Mouse (Mus musculus): ENCODE measurements around the gene Tmem215. TPM values are rescaled to one million over a fixed set of nuclear protein-coding genes. Genes with fewer than 3 reads are reported as not detected.

The Tmem215 gene
- polyA plus RNA-seq, 1 experiment, result not detected

DNA sequence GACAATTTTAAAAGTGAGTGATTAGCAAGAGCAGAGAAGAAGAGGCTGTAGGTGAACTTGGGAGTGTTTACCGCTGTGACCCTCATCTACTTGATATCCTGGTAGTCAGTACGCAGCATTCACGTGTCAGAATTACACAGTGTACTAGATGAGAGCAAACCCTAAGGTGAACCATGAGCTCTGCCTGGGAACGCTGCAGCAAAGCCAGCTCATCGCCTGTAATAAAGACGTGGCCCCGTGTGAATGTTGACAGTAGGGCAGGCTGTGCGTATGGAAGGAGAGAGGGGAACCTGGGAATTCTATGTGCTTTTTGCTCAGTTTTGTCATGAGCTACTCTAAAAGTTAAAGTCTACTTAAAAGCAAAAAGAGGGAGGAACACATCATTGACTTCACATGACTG lies 19.8 kb downstream of the Tmem215 start:
- Histone ChIP-seq H3K27ac (ENCODE audit: insufficient read depth, low read depth, low read length) (no peak overlapping the region), H3K4me1 (ENCODE audit: control insufficient read depth, insufficient read depth, low read length) (peaks cover 4% of the 10 kb centered on the region; the same call in 1 of the 2 replicates), H3K4me3 (ENCODE audit: insufficient read depth, low read depth, low read length) (no peak overlapping the region)
- 94% methylated on average over 8 of the region's 8 CpGs for WGBS
- TF ChIP-seq POLR2A (IDR thresholded peaks at IDR 0.05; ENCODE audit: insufficient read depth, low read depth, low read length), result no peak
- TF ChIP-seq CTCF (IDR thresholded peaks at IDR 0.05; ENCODE audit: insufficient read depth, low read depth, low read length), result no peak

DNA sequence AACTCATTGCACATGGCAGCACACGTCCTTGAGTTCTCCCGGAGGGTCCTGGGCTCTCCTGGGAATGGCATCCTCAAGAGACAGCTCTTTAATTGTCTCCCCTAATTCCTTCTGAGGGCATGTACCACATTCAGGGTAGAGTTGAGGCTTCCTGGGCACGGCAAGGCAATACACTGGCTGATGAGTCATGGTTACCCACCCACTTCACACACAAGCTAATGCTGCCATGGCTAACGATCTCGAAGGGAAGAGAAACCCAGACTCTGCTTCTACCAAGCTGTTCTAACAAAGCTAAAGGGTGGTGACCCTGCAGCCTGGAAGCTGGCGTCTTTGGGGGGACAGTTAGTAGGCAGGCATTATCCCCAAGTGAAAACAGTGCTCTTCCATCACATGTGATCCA lies 24.4 kb downstream of the Tmem215 start:
- 29% methylated on average over 6 of the region's 6 CpGs for WGBS
- no peak overlapping the region for H3K27ac ChIP-seq (ENCODE audit: insufficient read depth, low read depth, low read length)
- TF ChIP-seq POLR2A (IDR thresholded peaks at IDR 0.05; ENCODE audit: insufficient read depth, low read depth, low read length) (no peak), CTCF (IDR thresholded peaks at IDR 0.05; ENCODE audit: insufficient read depth, low read depth, low read length) (no peak)

GRCm38 (mm10) chr4:40496828-40497227 lies 24.8 kb downstream of the Tmem215 start:
- no peak for TF ChIP-seq CTCF (IDR thresholded peaks at IDR 0.05; ENCODE audit: insufficient read depth, low read depth, low read length)
- TF ChIP-seq POLR2A (IDR thresholded peaks at IDR 0.05; ENCODE audit: insufficient read depth, low read depth, low read length), result no peak
- WGBS, result 72% methylated on average over 5 of the region's 5 CpGs

More for the DNA sequence above, 24.4 kb downstream of the Tmem215 start:
- Histone ChIP-seq H3K4me3 (ENCODE audit: insufficient read depth, low read depth, low read length) (no peak overlapping the region), H3K4me1 (ENCODE audit: control insufficient read depth, insufficient read depth, low read length) (peaks cover 4% of the 10 kb centered on the region; the same call in 1 of the 2 replicates)

DNA sequence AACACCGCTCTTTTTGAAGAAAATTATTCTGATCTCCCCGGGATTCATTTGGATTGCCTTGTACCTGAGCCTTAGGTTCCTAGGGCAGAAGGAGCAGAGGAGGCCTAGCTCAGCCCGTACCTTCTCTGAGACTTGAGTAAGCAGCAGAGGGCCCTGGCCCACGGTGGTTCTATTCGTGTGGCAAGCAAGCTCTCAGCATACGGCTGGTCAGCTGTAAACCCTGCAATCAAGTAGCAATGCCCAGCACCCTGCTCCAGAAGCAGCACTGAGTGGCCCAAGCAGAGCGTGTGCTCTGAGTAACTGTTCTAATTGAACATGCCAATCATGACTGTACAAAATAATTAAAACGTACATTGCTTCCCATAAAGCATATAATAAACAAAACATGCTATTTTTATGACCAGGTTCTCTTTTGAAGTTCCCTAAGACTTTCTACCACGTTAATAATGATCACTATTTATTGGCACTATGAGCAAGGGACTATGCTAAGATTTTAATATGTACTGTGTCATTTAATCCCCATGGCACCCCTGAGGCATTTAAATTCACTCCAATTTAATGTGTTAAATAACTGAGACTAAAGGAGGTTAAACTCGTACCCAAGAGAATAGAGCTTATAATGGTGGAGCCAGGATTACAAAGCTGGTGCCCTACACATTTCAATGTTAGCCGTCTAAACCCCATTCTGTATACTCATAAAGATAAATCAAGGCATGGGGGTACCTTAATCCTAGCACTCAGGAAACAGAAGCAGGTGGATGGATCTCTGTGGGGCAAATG lies 28.0 kb downstream of the Tmem215 start:
- Histone ChIP-seq H3K4me3 (ENCODE audit: insufficient read depth, low read depth, low read length) (no peak overlapping the region), H3K4me1 (ENCODE audit: control insufficient read depth, insufficient read depth, low read length) (peaks cover 4% of the 10 kb centered on the region; the same call in 1 of the 2 replicates), H3K27ac (ENCODE audit: insufficient read depth, low read depth, low read length) (no peak overlapping the region)
- TF ChIP-seq CTCF (IDR thresholded peaks at IDR 0.05; ENCODE audit: insufficient read depth, low read depth, low read length), result no peak
- TF ChIP-seq POLR2A (IDR thresholded peaks at IDR 0.05; ENCODE audit: insufficient read depth, low read depth, low read length), result no peak
- WGBS, result 82% methylated on average over 11 of the region's 11 CpGs

More at GRCm38 (mm10) chr4:40496828-40497227, 24.8 kb downstream of the Tmem215 start:
- Histone ChIP-seq H3K27ac (ENCODE audit: insufficient read depth, low read depth, low read length) (no peak overlapping the region), H3K4me3 (ENCODE audit: insufficient read depth, low read depth, low read length) (no peak overlapping the region), H3K4me1 (ENCODE audit: control insufficient read depth, insufficient read depth, low read length) (peaks cover 4% of the 10 kb centered on the region; the same call in 1 of the 2 replicates)

DNA sequence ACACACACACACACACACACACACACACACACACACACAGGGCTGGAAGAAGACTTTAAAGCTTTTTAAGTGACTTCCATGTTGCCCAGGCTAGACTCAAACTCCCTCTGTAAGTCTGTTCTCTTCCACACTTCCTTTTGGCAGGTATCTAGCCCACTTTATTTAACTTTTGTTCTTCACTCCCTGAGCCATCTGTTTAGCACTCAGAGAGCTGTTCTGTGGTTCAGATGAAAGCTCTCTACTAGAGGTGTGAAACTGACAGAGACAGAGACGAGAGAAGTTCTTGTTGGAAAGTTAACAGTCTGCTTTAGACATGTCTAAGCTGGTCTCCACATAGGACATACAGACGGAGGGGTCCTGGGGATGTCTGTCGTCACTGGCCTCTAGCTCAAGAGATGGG lies 30.5 kb downstream of the Tmem215 start:
- Histone ChIP-seq H3K4me3 (ENCODE audit: insufficient read depth, low read depth, low read length) (no peak overlapping the region), H3K27ac (ENCODE audit: insufficient read depth, low read depth, low read length) (no peak overlapping the region), H3K4me1 (ENCODE audit: control insufficient read depth, insufficient read depth, low read length) (no peaks in the 10 kb centered on the region)
- TF ChIP-seq POLR2A (IDR thresholded peaks at IDR 0.05; ENCODE audit: insufficient read depth, low read depth, low read length), result no peak
- TF ChIP-seq CTCF (IDR thresholded peaks at IDR 0.05; ENCODE audit: insufficient read depth, low read depth, low read length), result no peak
- 90% methylated on average over 3 of the region's 3 CpGs for WGBS

DNA sequence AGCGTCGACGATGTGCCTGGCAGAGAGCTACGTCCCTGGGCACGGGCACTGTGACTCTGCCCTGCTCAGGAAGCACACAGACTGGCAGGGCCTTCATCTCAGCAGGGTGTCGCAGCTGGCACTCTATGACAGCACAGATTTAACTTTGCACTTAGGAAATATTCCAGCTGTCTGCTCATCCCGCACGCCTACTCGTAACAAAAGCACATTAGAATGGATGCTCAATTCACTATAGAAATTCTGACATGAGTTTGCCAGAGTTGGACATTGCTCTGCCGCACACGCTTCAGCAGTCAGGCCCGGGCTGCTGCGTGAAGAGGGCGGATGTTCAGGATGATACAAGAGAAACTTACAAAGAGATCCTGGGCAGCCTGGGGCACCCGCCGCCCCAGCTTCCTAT lies 37.6 kb downstream of the Tmem215 start:
- Histone ChIP-seq H3K4me3 (ENCODE audit: insufficient read depth, low read depth, low read length) (no peak overlapping the region), H3K27ac (ENCODE audit: insufficient read depth, low read depth, low read length) (no peak overlapping the region), H3K4me1 (ENCODE audit: control insufficient read depth, insufficient read depth, low read length) (peaks cover 6% of the 10 kb centered on the region; the same call in 1 of the 2 replicates)
- TF ChIP-seq CTCF (IDR thresholded peaks at IDR 0.05; ENCODE audit: insufficient read depth, low read depth, low read length), result no peak
- no peak for TF ChIP-seq POLR2A (IDR thresholded peaks at IDR 0.05; ENCODE audit: insufficient read depth, low read depth, low read length)
- WGBS, result 48% methylated on average over 16 of the region's 16 CpGs

DNA sequence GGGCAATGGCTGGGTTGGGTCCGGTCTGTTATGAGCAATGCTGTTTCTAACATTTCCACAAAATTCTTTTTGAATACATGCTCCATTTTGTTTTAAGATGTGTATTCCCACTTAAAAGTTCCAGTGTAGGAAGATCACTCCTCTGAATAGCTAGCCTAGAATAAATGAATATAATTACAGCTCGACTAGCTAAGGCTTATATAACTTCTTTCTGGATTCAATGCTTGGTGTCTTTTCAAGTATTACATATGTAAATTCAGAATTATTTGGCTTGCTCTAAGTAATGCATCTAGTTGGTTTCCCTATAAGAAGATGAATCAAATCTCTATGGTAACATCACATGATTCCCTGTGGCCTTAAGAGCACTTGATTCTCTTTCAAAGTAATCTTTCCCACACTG lies 41.3 kb downstream of the Tmem215 start:
- TF ChIP-seq POLR2A (IDR thresholded peaks at IDR 0.05; ENCODE audit: insufficient read depth, low read depth, low read length) (no peak), CTCF (IDR thresholded peaks at IDR 0.05; ENCODE audit: insufficient read depth, low read depth, low read length) (no peak)
- peaks cover 6% of the 10 kb centered on the region; the same call in 1 of the 2 replicates for H3K4me1 ChIP-seq (ENCODE audit: control insufficient read depth, insufficient read depth, low read length)
- no peak overlapping the region for H3K27ac ChIP-seq (ENCODE audit: insufficient read depth, low read depth, low read length)
- no peak overlapping the region for H3K4me3 ChIP-seq (ENCODE audit: insufficient read depth, low read depth, low read length)
- WGBS, result 67% methylated on average over 2 of the region's 2 CpGs

- Histone ChIP-seq H3K4me1 (ENCODE audit: control insufficient read depth, insufficient read depth, low read length) (no peaks in the 10 kb centered on the region), H3K4me3 (ENCODE audit: insufficient read depth, low read depth, low read length) (no peak overlapping the region), H3K27ac (ENCODE audit: insufficient read depth, low read depth, low read length) (no peak overlapping the region)
- WGBS, result 90% methylated on average over 14 of the region's 14 CpGs
- TF ChIP-seq POLR2A (IDR thresholded peaks at IDR 0.05; ENCODE audit: insufficient read depth, low read depth, low read length), result no peak
- TF ChIP-seq CTCF (IDR thresholded peaks at IDR 0.05; ENCODE audit: insufficient read depth, low read depth, low read length), result no peak
These were observed 46.8 kb downstream of the Tmem215 start for GRCm38 (mm10) chr4:40518545-40519324.

Other genes with a start within 250 kb of the Tmem215 start
- not detected in 2 replicates for gene Ddx58, start 232.4 kb upstream of the Tmem215 start, polyA plus RNA-seq (2012; ENCODE audit: insufficient read depth, insufficient read length, low replicate concordance, missing spikeins)
- not detected in 2 replicates for gene Smim27, start 202.6 kb upstream of the Tmem215 start, polyA plus RNA-seq (2012; ENCODE audit: insufficient read depth, insufficient read length, low replicate concordance, missing spikeins)
- not detected in 2 replicates for gene Topors, start 202.3 kb upstream of the Tmem215 start, polyA plus RNA-seq (2012; ENCODE audit: insufficient read depth, insufficient read length, low replicate concordance, missing spikeins)
- not detected in 2 replicates for gene Ndufb6, start 192.8 kb upstream of the Tmem215 start, polyA plus RNA-seq (2012; ENCODE audit: insufficient read depth, insufficient read length, low replicate concordance, missing spikeins)
- gene Aptx, start 231.0 kb downstream of the Tmem215 start, polyA plus RNA-seq (2012; ENCODE audit: insufficient read depth, insufficient read length, low replicate concordance, missing spikeins), result not detected in 2 replicates
- 375 TPM in 1 of 2 replicates, not detected in the other for gene Dnaja1, start 250.0 kb downstream of the Tmem215 start, polyA plus RNA-seq (2012; ENCODE audit: insufficient read depth, insufficient read length, low replicate concordance, missing spikeins)